16 mouse cellular contexts compared by ENCODE assay signal in the genomic region with DNA sequence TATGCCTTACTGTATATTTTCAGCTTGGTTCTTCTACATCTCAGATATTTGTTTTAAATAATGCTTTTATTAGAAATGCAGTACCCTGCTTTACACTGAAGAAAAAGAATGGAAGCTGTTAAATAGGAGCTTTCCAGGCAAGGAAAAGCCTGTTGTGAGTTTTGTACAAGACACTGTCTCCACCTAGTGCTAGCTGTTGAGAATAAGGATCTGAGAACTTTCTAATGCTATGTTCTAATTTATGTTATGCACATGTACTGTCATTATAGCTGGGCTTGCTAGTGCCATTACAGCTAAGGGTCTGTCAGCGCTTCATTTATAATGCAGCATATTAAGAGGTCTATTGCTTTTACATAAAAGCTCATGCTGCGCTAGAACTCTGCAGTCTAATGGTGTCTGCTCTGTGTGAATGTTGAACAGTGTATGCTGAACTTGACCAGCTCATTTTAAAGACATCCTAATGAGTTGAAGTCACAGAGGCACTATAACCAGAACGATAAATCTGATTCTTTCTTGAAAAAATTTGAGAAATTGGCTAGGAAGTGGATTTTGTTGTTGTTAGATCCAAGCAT.
DNase-seq lines count a peak whose midpoint lies in the region; ATAC-seq and TF ChIP-seq lines count a peak whose summit lies in the region.
"Had no signal": no experiment of that assay in that cellular context is flagged by ENCODE, and none has a peak within 500 bp of the region (broad histone marks: within the 10 kb centered on the region; RNA-seq: fewer than 3 reads in every experiment).

No protein-coding gene starts in this region.

- no peaks in the 10 kb centered on the region for H3K4me1 ChIP-seq in intestine, postnatal 0 days (replicated peaks; ENCODE audit: control insufficient read depth, insufficient read depth, low read length)
- H3K4me1 ChIP-seq in intestine, embryonic 15.5 days (replicated peaks) = no peaks in the 10 kb centered on the region
- H3K4me1 ChIP-seq in hindbrain, embryonic 14.5 days (replicated peaks; ENCODE audit: control insufficient read depth, insufficient read depth, low read length) = no peaks in the 10 kb centered on the region
- H3K4me1 ChIP-seq in kidney, embryonic 16.5 days (ENCODE audit: insufficient read depth, low read length) = no peaks in the 10 kb centered on the region
- H3K4me1 ChIP-seq: embryonic facial prominence, embryonic 13.5 days; limb, embryonic 12.5 days; lung, embryonic 15.5 days had no signal

- H3K27me3 ChIP-seq in intestine, postnatal 0 days (replicated peaks; ENCODE audit: control insufficient read depth, insufficient read depth, low read length) = no peaks in the 10 kb centered on the region
- no peaks in the 10 kb centered on the region for H3K27me3 ChIP-seq in intestine, embryonic 15.5 days (replicated peaks)
- H3K27me3 ChIP-seq in hindbrain, embryonic 14.5 days (ENCODE audit: control insufficient read depth, insufficient read depth, low read length) = no peaks in the 10 kb centered on the region
- H3K27me3 ChIP-seq in kidney, embryonic 16.5 days (ENCODE audit: insufficient read depth, low read length) = no peaks in the 10 kb centered on the region
- H3K27me3 ChIP-seq: CH12.LX; embryonic facial prominence, embryonic 13.5 days; limb, embryonic 12.5 days; lung, embryonic 15.5 days had no signal

- H3K36me3 ChIP-seq in intestine, postnatal 0 days (ENCODE audit: control insufficient read depth, insufficient read depth) = no peaks in the 10 kb centered on the region
- no peaks in the 10 kb centered on the region for H3K36me3 ChIP-seq in intestine, embryonic 15.5 days
- no peaks in the 10 kb centered on the region for H3K36me3 ChIP-seq in hindbrain, embryonic 14.5 days (replicated peaks; ENCODE audit: control insufficient read depth, insufficient read depth)
- H3K36me3 ChIP-seq in kidney, embryonic 16.5 days (ENCODE audit: insufficient read depth, low read length) = no peaks in the 10 kb centered on the region
- H3K36me3 ChIP-seq: embryonic facial prominence, embryonic 13.5 days; limb, embryonic 12.5 days; lung, embryonic 15.5 days had no signal

- no peak overlapping the region for H3K4me3 ChIP-seq in intestine, postnatal 0 days (ENCODE audit: low read depth, low read length)
- no peak overlapping the region for H3K4me3 ChIP-seq in intestine, embryonic 15.5 days (replicated peaks)
- H3K4me3 ChIP-seq in hindbrain, embryonic 14.5 days (replicated peaks; ENCODE audit: low read length) = no peak overlapping the region
- no peak overlapping the region for H3K4me3 ChIP-seq in kidney, embryonic 16.5 days (ENCODE audit: low read length)
- H3K4me3 ChIP-seq: embryonic facial prominence, embryonic 13.5 days; limb, embryonic 12.5 days; lung, embryonic 15.5 days; myocyte had no signal

- no peaks in the 10 kb centered on the region for H3K9me3 ChIP-seq in intestine, postnatal 0 days (ENCODE audit: control insufficient read depth)
- no peaks in the 10 kb centered on the region for H3K9me3 ChIP-seq in intestine, embryonic 15.5 days
- no peaks in the 10 kb centered on the region for H3K9me3 ChIP-seq in hindbrain, embryonic 14.5 days (ENCODE audit: control insufficient read depth, low read length)
- H3K9me3 ChIP-seq in kidney, embryonic 16.5 days (ENCODE audit: low read length) = no peaks in the 10 kb centered on the region
- H3K9me3 ChIP-seq: embryonic facial prominence, embryonic 13.5 days; limb, embryonic 12.5 days; lung, embryonic 15.5 days had no signal

- peak; percentile 13 for DNase-seq in 3T3-L1 (ENCODE audit: low read depth, low spot score)
- DNase-seq in brain, embryonic 14.5 days (ENCODE audit: low read depth) = peak; percentile 81
- peak; percentile 70 for DNase-seq in hindbrain, embryonic 14.5 days (ENCODE audit: low spot score)
- no peak for DNase-seq in thymus, postnatal 4 days
- DNase-seq in urinary bladder, adult 18-20 months (ENCODE audit: low spot score in 2 of 2) = no peak
- DNase-seq: gastrocnemius, postnatal 10 days; kidney, postnatal 14 days; right cerebral cortex, postnatal 25 days had no signal

- WGBS in intestine, postnatal 0 days = 86% methylated on average over 3 of the region's 3 CpGs
- WGBS in intestine, embryonic 15.5 days = 88% methylated on average over 3 of the region's 3 CpGs
- 74% methylated on average over 3 of the region's 3 CpGs for WGBS in hindbrain, embryonic 14.5 days
- 84% methylated on average over 3 of the region's 3 CpGs for WGBS in kidney, embryonic 16.5 days

- no peak overlapping the region for H3K27ac ChIP-seq in intestine, postnatal 0 days (ENCODE audit: low read depth, low read length)
- no peak overlapping the region for H3K27ac ChIP-seq in intestine, embryonic 15.5 days
- H3K27ac ChIP-seq in hindbrain, embryonic 14.5 days = no peak overlapping the region
- H3K27ac ChIP-seq in kidney, embryonic 16.5 days (ENCODE audit: low read length) = no peak overlapping the region
- H3K27ac ChIP-seq: embryonic facial prominence, embryonic 13.5 days; limb, embryonic 12.5 days; lung, embryonic 15.5 days had no signal

- TF ChIP-seq CTCF in intestine, postnatal 0 days (IDR thresholded peaks at IDR 0.05; ENCODE audit: low read depth) = peak; percentile 40
- TF ChIP-seq CTCF in brain, embryonic 14.5 days (IDR thresholded peaks at IDR 0.05; ENCODE audit: borderline replicate concordance, extremely low read depth, insufficient read depth, insufficient read length) = peak; percentile 24; the same call in 1 of the 2 replicates

- ATAC-seq in intestine, postnatal 0 days = no peak
- no peak for ATAC-seq in intestine, embryonic 15.5 days
- ATAC-seq in hindbrain, embryonic 14.5 days (ENCODE audit: low FRiP score) = peak; percentile 34; the same call in 1 of the 2 replicates
- no peak for ATAC-seq in kidney, embryonic 16.5 days (ENCODE audit: low FRiP score, low TSS enrichment)

- H3K4me2 ChIP-seq in intestine, postnatal 0 days (replicated peaks; ENCODE audit: low read depth) = no peak overlapping the region
- H3K4me2 ChIP-seq in intestine, embryonic 15.5 days (replicated peaks) = no peak overlapping the region
- no peak overlapping the region for H3K4me2 ChIP-seq in hindbrain, embryonic 14.5 days (replicated peaks)
- no peak overlapping the region for H3K4me2 ChIP-seq in kidney, embryonic 16.5 days (replicated peaks; ENCODE audit: low read depth, low read length)
- H3K4me2 ChIP-seq: embryonic facial prominence, embryonic 13.5 days; limb, embryonic 12.5 days; lung, embryonic 15.5 days had no signal

- no peak overlapping the region for H3K9ac ChIP-seq in intestine, postnatal 0 days (ENCODE audit: low read depth, low read length)
- no peak overlapping the region for H3K9ac ChIP-seq in intestine, embryonic 15.5 days
- H3K9ac ChIP-seq in hindbrain, embryonic 14.5 days = no peak overlapping the region
- H3K9ac ChIP-seq in kidney, embryonic 16.5 days (replicated peaks; ENCODE audit: low read length) = no peak overlapping the region
- H3K9ac ChIP-seq: embryonic facial prominence, embryonic 13.5 days; limb, embryonic 12.5 days; lung, embryonic 15.5 days had no signal

- TF ChIP-seq POLR2A in brain, embryonic 14.5 days (IDR thresholded peaks at IDR 0.05; ENCODE audit: borderline replicate concordance, extremely low read depth, insufficient read depth, insufficient read length, poor library complexity, severe bottlenecking) = no peak

Comparison
In these comparisons a context has a peak if more than half of its experiments do, and no peak if none do; other contexts are left out.
1. DNase-seq: peak in 3T3-L1 (single experiment), brain, embryonic 14.5 days (single experiment) and hindbrain, embryonic 14.5 days (single experiment); none in thymus, postnatal 4 days (single experiment) and urinary bladder, adult 18-20 months (0 of 2).